Mouse (Mus musculus): ENCODE measurements around the gene Anpep. TPM values are rescaled to one million over a fixed set of nuclear protein-coding genes. Genes with fewer than 3 reads are reported as not detected.

The Anpep gene
- not detected in 2 replicates for total RNA-seq (2017)

GRCm38 (mm10) chr7:79860811-79861210 is at the start of gene Anpep:
Gene Anpep (minus strand): TSS chr7:79861059.
- no peak for ATAC-seq (ENCODE audit: extremely low read depth, insufficient number of reproducible peaks, low FRiP score, poor library complexity, severe bottlenecking)

DNA sequence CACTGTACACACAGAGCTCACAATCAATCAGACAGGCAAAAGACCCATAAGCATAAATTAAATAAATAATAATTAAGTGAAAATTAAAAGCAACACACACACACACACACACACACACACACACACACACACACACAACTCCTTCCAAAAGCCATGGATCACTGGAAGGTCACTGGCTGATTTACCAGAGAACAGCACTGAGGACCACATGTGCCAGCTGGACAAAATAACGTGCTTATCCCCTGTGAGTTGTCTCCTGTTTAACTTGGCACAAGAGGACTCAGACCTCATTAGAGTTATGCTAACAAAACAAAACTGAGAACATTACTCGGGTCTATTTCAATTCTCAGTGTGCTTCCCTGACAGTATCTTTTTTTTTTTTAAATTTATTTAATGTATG is 46.5 kb upstream of the Anpep start:
- no peak for ATAC-seq (ENCODE audit: extremely low read depth, insufficient number of reproducible peaks, low FRiP score, poor library complexity, severe bottlenecking)

GRCm38 (mm10) chr7:79906914-79907313 is 46.1 kb upstream of the Anpep start:
- ATAC-seq (ENCODE audit: extremely low read depth, insufficient number of reproducible peaks, low FRiP score, poor library complexity, severe bottlenecking): no peak

GRCm38 (mm10) chr7:79905193-79905592 is 44.3 kb upstream of the Anpep start:
- ATAC-seq (ENCODE audit: extremely low read depth, insufficient number of reproducible peaks, low FRiP score, poor library complexity, severe bottlenecking): no peak

DNA sequence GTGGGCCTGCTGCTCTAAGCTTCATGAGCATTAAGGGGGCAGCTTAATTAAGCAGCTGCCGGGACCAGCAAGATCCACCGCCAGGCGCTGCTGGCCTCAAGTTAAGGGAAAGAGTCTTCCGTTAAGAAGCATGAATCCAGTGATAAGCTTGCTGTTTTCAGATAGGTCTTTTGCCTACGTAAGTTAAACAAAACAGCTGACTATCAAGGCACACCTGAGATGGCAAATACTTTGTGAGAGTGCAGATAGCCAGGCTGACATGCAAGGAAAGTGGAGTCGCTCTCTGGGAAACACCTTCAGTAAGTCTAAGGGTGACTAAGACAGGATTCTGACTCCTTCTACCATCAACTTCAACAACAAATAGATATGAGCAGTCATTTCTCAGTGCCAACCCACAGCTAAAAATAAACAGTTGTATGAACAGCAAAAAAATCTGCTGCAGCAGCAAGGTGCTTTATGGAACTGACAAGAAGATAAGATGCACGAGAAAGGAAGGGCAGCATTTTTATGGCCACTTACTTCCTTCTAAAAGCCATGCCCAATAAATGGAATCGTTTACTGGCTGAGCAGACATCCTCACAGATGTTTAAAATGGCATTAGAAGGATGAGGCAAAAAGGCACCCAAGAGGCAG is 42.4 kb upstream of the Anpep start:
- ATAC-seq (ENCODE audit: extremely low read depth, insufficient number of reproducible peaks, low FRiP score, poor library complexity, severe bottlenecking): no peak

GRCm38 (mm10) chr7:79900753-79901152 is 39.9 kb upstream of the Anpep start:
- ATAC-seq (ENCODE audit: extremely low read depth, insufficient number of reproducible peaks, low FRiP score, poor library complexity, severe bottlenecking): no peak

GRCm38 (mm10) chr7:79895225-79895624 is 34.4 kb upstream of the Anpep start:
- ATAC-seq (ENCODE audit: extremely low read depth, insufficient number of reproducible peaks, low FRiP score, poor library complexity, severe bottlenecking): no peak

DNA sequence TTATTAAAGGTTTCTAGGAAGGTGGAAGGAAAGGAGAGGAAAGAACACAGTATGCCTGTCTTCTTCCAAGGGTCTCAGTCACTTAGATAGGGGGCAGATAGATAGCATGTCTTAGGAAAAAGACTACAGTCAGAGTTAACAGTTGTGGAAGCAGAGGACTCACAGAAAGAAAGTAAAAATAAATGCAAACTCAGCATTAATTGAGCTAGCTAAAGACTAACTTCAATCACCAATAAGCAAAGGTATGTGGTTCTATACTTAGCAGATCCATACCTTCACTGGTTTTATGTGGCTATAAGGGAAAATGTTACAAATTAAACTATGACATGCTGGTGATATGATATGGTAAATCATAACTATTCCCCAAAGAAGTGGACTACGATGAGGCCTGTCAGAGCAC is 33.9 kb upstream of the Anpep start:
- no peak for ATAC-seq (ENCODE audit: extremely low read depth, insufficient number of reproducible peaks, low FRiP score, poor library complexity, severe bottlenecking)

- no peak for ATAC-seq (ENCODE audit: extremely low read depth, insufficient number of reproducible peaks, low FRiP score, poor library complexity, severe bottlenecking)
Observed at GRCm38 (mm10) chr7:79892576-79893428, 31.9 kb upstream of the Anpep start.

GRCm38 (mm10) chr7:79890436-79891221 is 29.8 kb upstream of the Anpep start:
- no peak for ATAC-seq (ENCODE audit: extremely low read depth, insufficient number of reproducible peaks, low FRiP score, poor library complexity, severe bottlenecking)

GRCm38 (mm10) chr7:79888603-79889002 is 27.7 kb upstream of the Anpep start:
- ATAC-seq (ENCODE audit: extremely low read depth, insufficient number of reproducible peaks, low FRiP score, poor library complexity, severe bottlenecking): no peak

- ATAC-seq (ENCODE audit: extremely low read depth, insufficient number of reproducible peaks, low FRiP score, poor library complexity, severe bottlenecking): no peak
Observed at GRCm38 (mm10) chr7:79883613-79884334, 22.9 kb upstream of the Anpep start.

DNA sequence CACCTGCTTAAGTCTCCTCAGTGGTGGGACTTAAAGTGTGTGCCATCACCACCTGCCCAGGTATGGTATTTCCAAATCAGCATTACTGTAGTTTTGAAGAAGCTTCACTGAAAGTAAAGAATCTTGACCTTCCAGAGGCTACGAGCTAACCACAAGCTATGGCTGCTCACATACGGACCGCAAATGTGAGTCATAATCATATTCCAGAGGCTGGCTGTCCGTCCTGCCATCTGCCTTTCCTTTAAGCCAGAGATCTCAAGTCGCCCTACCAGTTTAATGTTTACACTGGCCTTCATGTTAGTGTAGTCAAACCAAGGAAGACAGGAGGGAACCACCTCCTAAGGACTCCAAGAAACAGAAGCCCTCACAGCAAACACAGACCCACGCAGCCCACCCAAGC is 21.0 kb upstream of the Anpep start:
- ATAC-seq (ENCODE audit: extremely low read depth, insufficient number of reproducible peaks, low FRiP score, poor library complexity, severe bottlenecking): no peak

DNA sequence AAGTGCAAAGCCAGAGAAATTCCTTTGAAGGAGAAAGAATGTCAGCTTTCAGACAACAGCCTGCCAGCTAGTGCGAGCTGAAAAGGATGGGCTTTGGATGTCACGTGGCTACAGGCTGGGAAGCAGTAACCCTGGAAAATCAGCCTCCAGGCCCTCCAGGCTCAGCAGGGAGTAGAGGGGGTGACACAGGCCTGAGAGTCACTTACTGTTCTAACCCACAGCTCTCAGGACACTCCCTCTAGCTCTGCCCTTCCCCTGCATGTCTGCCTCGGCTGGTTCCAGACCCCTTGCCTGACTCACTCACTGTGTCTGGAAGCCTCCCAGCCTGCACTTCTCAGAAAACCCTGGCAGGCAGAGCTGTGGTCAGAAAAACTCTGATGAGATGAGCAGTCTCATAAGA is 20.1 kb upstream of the Anpep start:
- ATAC-seq (ENCODE audit: extremely low read depth, insufficient number of reproducible peaks, low FRiP score, poor library complexity, severe bottlenecking): no peak

DNA sequence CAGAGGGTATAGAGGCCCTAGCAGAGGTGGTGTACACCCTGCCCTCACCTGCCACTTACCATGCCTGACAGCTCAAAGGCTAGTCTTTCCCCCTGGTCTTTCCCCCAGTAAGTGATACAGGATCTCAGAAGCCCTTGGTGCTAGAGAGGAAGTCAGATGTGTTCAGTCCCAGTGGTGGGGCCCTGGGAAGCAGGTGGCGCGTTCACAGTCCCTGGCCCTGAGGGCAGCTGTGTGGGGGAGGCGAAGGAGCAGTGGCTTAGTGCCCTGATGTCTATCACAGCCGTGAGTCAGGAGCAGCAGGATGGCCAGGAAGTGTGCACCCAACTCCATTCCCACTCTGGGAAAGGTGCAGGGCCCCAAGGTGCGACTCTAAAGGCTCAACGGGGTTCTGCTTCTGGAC is 19.2 kb upstream of the Anpep start:
- no peak for ATAC-seq (ENCODE audit: extremely low read depth, insufficient number of reproducible peaks, low FRiP score, poor library complexity, severe bottlenecking)

DNA sequence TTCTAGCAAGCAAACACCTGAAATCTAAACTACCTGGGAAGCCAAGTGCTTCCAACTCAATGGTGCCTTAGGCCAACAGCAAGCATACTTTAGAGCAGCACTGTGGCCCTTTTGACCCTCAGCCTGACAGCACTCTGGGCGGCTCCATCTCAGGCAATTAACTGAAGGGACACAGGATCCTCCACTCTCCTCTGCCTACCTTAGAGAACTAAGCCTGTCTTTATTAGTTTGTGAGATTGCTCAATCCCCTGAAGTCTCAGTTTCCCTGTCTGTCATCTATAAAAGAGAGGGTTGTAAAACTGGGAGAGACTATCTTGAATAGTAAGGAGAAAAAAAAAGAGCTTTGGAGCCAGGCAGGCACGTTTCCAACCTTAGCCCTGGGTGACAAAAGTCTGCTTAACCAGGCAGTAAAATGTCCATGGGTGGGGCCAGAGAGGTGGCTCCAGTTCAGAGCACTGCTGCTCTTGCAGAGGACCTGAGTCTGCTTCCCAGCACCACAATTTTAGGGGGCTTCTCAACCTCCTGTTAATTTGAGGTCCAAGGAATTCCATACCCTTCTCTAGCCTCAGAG is 17.7 kb upstream of the Anpep start:
- ATAC-seq (ENCODE audit: extremely low read depth, insufficient number of reproducible peaks, low FRiP score, poor library complexity, severe bottlenecking): no peak

DNA sequence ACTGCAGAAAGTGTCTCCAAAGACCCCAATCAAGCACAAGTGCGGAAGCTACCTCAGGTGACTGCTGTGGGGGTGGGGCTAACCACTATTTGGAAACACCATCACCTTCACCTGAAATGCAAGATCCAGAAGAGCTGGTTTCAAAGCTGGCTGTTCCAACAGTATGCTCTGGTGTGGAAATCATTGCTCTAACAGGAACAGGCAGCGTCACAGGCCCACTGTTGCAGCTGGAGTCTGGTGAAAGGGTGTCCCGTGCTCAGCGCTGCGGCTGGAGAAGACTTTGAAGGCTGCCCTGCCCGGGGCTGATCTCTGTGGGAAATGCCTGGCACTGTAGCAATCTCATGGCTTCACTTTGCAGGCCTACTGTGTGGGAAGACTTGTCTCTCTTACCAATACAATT is 12.5 kb upstream of the Anpep start:
- no peak for ATAC-seq (ENCODE audit: extremely low read depth, insufficient number of reproducible peaks, low FRiP score, poor library complexity, severe bottlenecking)

DNA sequence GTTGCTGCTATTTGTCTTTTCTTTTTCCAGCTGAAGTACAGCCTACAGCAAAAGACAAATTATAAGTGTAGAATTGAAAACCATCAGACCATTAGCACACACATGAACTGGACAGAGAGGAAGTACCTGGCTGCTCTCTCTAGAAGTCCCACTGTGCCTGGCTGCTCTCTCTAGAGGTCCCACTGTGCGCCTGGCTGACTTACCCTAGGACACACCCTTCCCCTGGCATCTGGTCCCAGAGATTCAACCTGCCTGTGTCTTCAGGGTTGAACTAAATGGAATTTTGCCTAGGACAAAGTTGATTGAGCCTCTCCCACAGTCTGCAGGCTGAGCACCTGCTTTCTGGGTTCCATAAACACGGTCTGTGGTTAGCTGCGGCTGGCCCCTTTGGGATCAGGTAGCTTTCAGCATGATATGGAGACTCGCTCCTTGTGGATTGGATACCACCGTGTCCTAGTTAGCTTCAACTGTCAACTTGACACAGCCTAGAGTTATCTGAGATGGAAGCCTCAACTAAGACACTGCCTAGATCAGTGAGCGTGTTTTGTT is 11.0 kb upstream of the Anpep start:
- ATAC-seq (ENCODE audit: extremely low read depth, insufficient number of reproducible peaks, low FRiP score, poor library complexity, severe bottlenecking): no peak
